Mouse (Mus musculus): Measurements from ENCODE around the gene Alppl2. TPM values are rescaled to one million over a fixed set of nuclear protein-coding genes. Genes with fewer than 3 reads are reported as not detected.

Gene Alppl2
- not detected in 2 replicates for polyA plus RNA-seq (2011; ENCODE audit: insufficient read length, low read depth, missing spikeins)

GRCm38 (mm10) chr1:87089828-87090227 is at the start of gene Alppl2:
Gene Alppl2, minus strand, starts transcription at chr1:87089928.
- Histone ChIP-seq H3K4me3 (ENCODE audit: insufficient read depth, low read length) (no peak within 1 kb of the TSS), H3K4me1 (ENCODE audit: control insufficient read depth, insufficient read depth, low read length) (no peaks in the 10 kb centered on the region), H3K27ac (ENCODE audit: insufficient read depth, low read length) (no peak within 1 kb of the TSS)
- TF ChIP-seq CTCF (IDR thresholded peaks at IDR 0.05; ENCODE audit: borderline replicate concordance, insufficient read depth, low read length) (no peak), POLR2A (IDR thresholded peaks at IDR 0.05; ENCODE audit: low read depth, low read length) (no peak)

- TF ChIP-seq POLR2A (IDR thresholded peaks at IDR 0.05; ENCODE audit: low read depth, low read length) (no peak), CTCF (IDR thresholded peaks at IDR 0.05; ENCODE audit: borderline replicate concordance, insufficient read depth, low read length) (no peak)
- no peak overlapping the region for H3K4me3 ChIP-seq (ENCODE audit: insufficient read depth, low read length)
- H3K27ac ChIP-seq (ENCODE audit: insufficient read depth, low read length), result no peak overlapping the region
- no peaks in the 10 kb centered on the region for H3K4me1 ChIP-seq (ENCODE audit: control insufficient read depth, insufficient read depth, low read length)
These were observed 42.1 kb upstream of the Alppl2 start for GRCm38 (mm10) chr1:87131803-87132202.

GRCm38 (mm10) chr1:87127206-87128030 is 37.7 kb upstream of the Alppl2 start:
- H3K4me1 ChIP-seq (ENCODE audit: control insufficient read depth, insufficient read depth, low read length), result no peaks in the 10 kb centered on the region
- no peak for TF ChIP-seq POLR2A (IDR thresholded peaks at IDR 0.05; ENCODE audit: low read depth, low read length)
- TF ChIP-seq CTCF (IDR thresholded peaks at IDR 0.05; ENCODE audit: borderline replicate concordance, insufficient read depth, low read length), result no peak
- no peak overlapping the region for H3K4me3 ChIP-seq (ENCODE audit: insufficient read depth, low read length)
- no peak overlapping the region for H3K27ac ChIP-seq (ENCODE audit: insufficient read depth, low read length)

- Histone ChIP-seq H3K27ac (ENCODE audit: insufficient read depth, low read length) (no peak within 1 kb of the TSS), H3K4me3 (ENCODE audit: insufficient read depth, low read length) (no peak within 1 kb of the TSS), H3K4me1 (ENCODE audit: control insufficient read depth, insufficient read depth, low read length) (no peaks in the 10 kb centered on the region)
- TF ChIP-seq CTCF (IDR thresholded peaks at IDR 0.05; ENCODE audit: borderline replicate concordance, insufficient read depth, low read length) (no peak), POLR2A (IDR thresholded peaks at IDR 0.05; ENCODE audit: low read depth, low read length) (no peak)
These were observed 34.9 kb upstream of the Alppl2 start, which contains the start of gene Akp3 for GRCm38 (mm10) chr1:87124673-87125072. Gene Akp3, plus strand, starts transcription at chr1:87124973.

GRCm38 (mm10) chr1:87114784-87115183 is 25.1 kb upstream of the Alppl2 start:
- Histone ChIP-seq H3K27ac (ENCODE audit: insufficient read depth, low read length) (no peak overlapping the region), H3K4me1 (ENCODE audit: control insufficient read depth, insufficient read depth, low read length) (peaks cover 4% of the 10 kb centered on the region), H3K4me3 (ENCODE audit: insufficient read depth, low read length) (no peak overlapping the region)
- TF ChIP-seq POLR2A (IDR thresholded peaks at IDR 0.05; ENCODE audit: low read depth, low read length) (no peak), CTCF (IDR thresholded peaks at IDR 0.05; ENCODE audit: borderline replicate concordance, insufficient read depth, low read length) (no peak)

GRCm38 (mm10) chr1:87111719-87112354 is 22.1 kb upstream of the Alppl2 start:
- Histone ChIP-seq H3K4me3 (ENCODE audit: insufficient read depth, low read length) (no peak overlapping the region), H3K4me1 (ENCODE audit: control insufficient read depth, insufficient read depth, low read length) (peaks cover 4% of the 10 kb centered on the region), H3K27ac (ENCODE audit: insufficient read depth, low read length) (no peak overlapping the region)
- TF ChIP-seq CTCF (IDR thresholded peaks at IDR 0.05; ENCODE audit: borderline replicate concordance, insufficient read depth, low read length) (no peak), POLR2A (IDR thresholded peaks at IDR 0.05; ENCODE audit: low read depth, low read length) (no peak)

GRCm38 (mm10) chr1:87108564-87108963 is 18.8 kb upstream of the Alppl2 start:
- H3K27ac ChIP-seq (ENCODE audit: insufficient read depth, low read length), result no peak overlapping the region
- H3K4me3 ChIP-seq (ENCODE audit: insufficient read depth, low read length), result no peak overlapping the region
- TF ChIP-seq POLR2A (IDR thresholded peaks at IDR 0.05; ENCODE audit: low read depth, low read length) (no peak), CTCF (IDR thresholded peaks at IDR 0.05; ENCODE audit: borderline replicate concordance, insufficient read depth, low read length) (no peak)
- no peaks in the 10 kb centered on the region for H3K4me1 ChIP-seq (ENCODE audit: control insufficient read depth, insufficient read depth, low read length)

GRCm38 (mm10) chr1:87106536-87106935 is 16.8 kb upstream of the Alppl2 start:
- H3K4me3 ChIP-seq (ENCODE audit: insufficient read depth, low read length), result no peak overlapping the region
- no peaks in the 10 kb centered on the region for H3K4me1 ChIP-seq (ENCODE audit: control insufficient read depth, insufficient read depth, low read length)
- no peak overlapping the region for H3K27ac ChIP-seq (ENCODE audit: insufficient read depth, low read length)
- no peak for TF ChIP-seq POLR2A (IDR thresholded peaks at IDR 0.05; ENCODE audit: low read depth, low read length)
- TF ChIP-seq CTCF (IDR thresholded peaks at IDR 0.05; ENCODE audit: borderline replicate concordance, insufficient read depth, low read length), result no peak

GRCm38 (mm10) chr1:87103936-87104335 is 14.2 kb upstream of the Alppl2 start:
- H3K4me1 ChIP-seq (ENCODE audit: control insufficient read depth, insufficient read depth, low read length), result no peaks in the 10 kb centered on the region
- no peak overlapping the region for H3K27ac ChIP-seq (ENCODE audit: insufficient read depth, low read length)
- no peak for TF ChIP-seq POLR2A (IDR thresholded peaks at IDR 0.05; ENCODE audit: low read depth, low read length)
- TF ChIP-seq CTCF (IDR thresholded peaks at IDR 0.05; ENCODE audit: borderline replicate concordance, insufficient read depth, low read length), result no peak

GRCm38 (mm10) chr1:87102114-87102513 is 12.4 kb upstream of the Alppl2 start:
- TF ChIP-seq POLR2A (IDR thresholded peaks at IDR 0.05; ENCODE audit: low read depth, low read length) (no peak), CTCF (IDR thresholded peaks at IDR 0.05; ENCODE audit: borderline replicate concordance, insufficient read depth, low read length) (no peak)
- Histone ChIP-seq H3K4me1 (ENCODE audit: control insufficient read depth, insufficient read depth, low read length) (no peaks in the 10 kb centered on the region), H3K27ac (ENCODE audit: insufficient read depth, low read length) (no peak overlapping the region), H3K4me3 (ENCODE audit: insufficient read depth, low read length) (no peak overlapping the region)

More at GRCm38 (mm10) chr1:87103936-87104335, 14.2 kb upstream of the Alppl2 start:
- no peak overlapping the region for H3K4me3 ChIP-seq (ENCODE audit: insufficient read depth, low read length)

All from embryonic fibroblast, embryonic 13.5 days (primary cell).